9 mouse cellular contexts compared by ENCODE assay signal in genomic region chrX:137015099-137015709, GRCm38 (mm10). TPM values are rescaled to one million over a fixed set of nuclear protein-coding genes. Genes with fewer than 3 reads are reported as not detected.
DNase-seq lines count a peak whose midpoint lies in the region; ATAC-seq and TF ChIP-seq lines count a peak whose summit lies in the region.
"Had no signal": no experiment of that assay in that cellular context is flagged by ENCODE, and none has a peak within 500 bp of the region (broad histone marks: within the 10 kb centered on the region; RNA-seq: fewer than 3 reads in every experiment).

No protein-coding gene starts in this region.

- TF ChIP-seq CTCF in thymus, adult 2 months (IDR thresholded peaks at IDR 0.05; ENCODE audit: borderline replicate concordance, control insufficient read depth, extremely low read depth, insufficient read depth, low read length, poor library complexity), result no peak

- TF ChIP-seq POLR2A in thymus, adult 2 months (IDR thresholded peaks at IDR 0.05; ENCODE audit: control insufficient read depth, extremely low read depth, insufficient read depth, low read length, poor library complexity), result no peak

- H3K36me3 ChIP-seq in thymus, adult 2 months (ENCODE audit: control insufficient read depth, insufficient read depth, low read length), result no peaks in the 10 kb centered on the region
- H3K36me3 ChIP-seq in embryonic facial prominence, embryonic 10.5 days (replicated peaks), result peaks cover 15% of the 10 kb centered on the region
- H3K36me3 ChIP-seq in kidney, embryonic 15.5 days, result peaks cover 8% of the 10 kb centered on the region; the same call in 1 of the 2 replicates
- H3K36me3 ChIP-seq: stomach, embryonic 15.5 days had no signal

- no peaks in the 10 kb centered on the region for H3K9me3 ChIP-seq in embryonic facial prominence, embryonic 10.5 days
- H3K9me3 ChIP-seq in kidney, embryonic 15.5 days (replicated peaks), result no peaks in the 10 kb centered on the region
- H3K9me3 ChIP-seq: stomach, embryonic 15.5 days had no signal

- no peak overlapping the region for H3K4me2 ChIP-seq in kidney, embryonic 15.5 days
- H3K4me2 ChIP-seq: stomach, embryonic 15.5 days had no signal

- no peaks in the 10 kb centered on the region for H3K27me3 ChIP-seq in thymus, adult 2 months (ENCODE audit: control insufficient read depth, insufficient read depth, low read length)
- H3K27me3 ChIP-seq in embryonic facial prominence, embryonic 10.5 days (replicated peaks; ENCODE audit: low read depth, poor library complexity, severe bottlenecking), result no peaks in the 10 kb centered on the region
- no peaks in the 10 kb centered on the region for H3K27me3 ChIP-seq in kidney, embryonic 15.5 days
- H3K27me3 ChIP-seq: stomach, embryonic 15.5 days had no signal

- no peak overlapping the region for H3K9ac ChIP-seq in kidney, embryonic 15.5 days
- H3K9ac ChIP-seq: stomach, embryonic 15.5 days had no signal

- 0 out of 2 replicates have a peak, but pooled peaks have one; percentile 49 for ATAC-seq in kidney, embryonic 15.5 days (replicated peaks; ENCODE audit: low FRiP score)

- no peak overlapping the region for H3K27ac ChIP-seq in thymus, adult 2 months (ENCODE audit: control insufficient read depth, insufficient read depth, low read length)
- no peak overlapping the region for H3K27ac ChIP-seq in embryonic facial prominence, embryonic 10.5 days (replicated peaks)
- H3K27ac ChIP-seq in kidney, embryonic 15.5 days, result no peak overlapping the region
- H3K27ac ChIP-seq: stomach, embryonic 15.5 days had no signal

- DNase-seq in thymus, adult 2 months, result peak; percentile 37
- no peak for DNase-seq in thymus, adult 18-20 months
- DNase-seq in adrenal gland, postnatal 25 days, result peak; percentile 16
- peak; percentile 42 for DNase-seq in embryonic facial prominence, embryonic 10.5 days (ENCODE audit: low spot score)
- peak; percentile 50 for DNase-seq in lung, postnatal 25 days (ENCODE audit: low spot score)
- peak; percentile 45 for DNase-seq in right cerebral cortex, postnatal 14 days
- no peak for DNase-seq in urinary bladder, postnatal 25 days (ENCODE audit: low spot score)

- no peak overlapping the region for H3K4me3 ChIP-seq in thymus, adult 2 months (ENCODE audit: control insufficient read depth, insufficient read depth, low read length)
- no peak overlapping the region for H3K4me3 ChIP-seq in embryonic facial prominence, embryonic 10.5 days
- no peak overlapping the region for H3K4me3 ChIP-seq in kidney, embryonic 15.5 days (replicated peaks)
- H3K4me3 ChIP-seq: stomach, embryonic 15.5 days had no signal

- 51% methylated on average over 6 of the region's 6 CpGs for WGBS in thymus, adult 2 months
- 58% methylated on average over 6 of the region's 6 CpGs for WGBS in embryonic facial prominence, embryonic 10.5 days
- 50% methylated on average over 6 of the region's 6 CpGs for WGBS in kidney, embryonic 15.5 days

- H3K4me1 ChIP-seq in thymus, adult 2 months (replicated peaks; ENCODE audit: control insufficient read depth, insufficient read depth, low read length), result no peaks in the 10 kb centered on the region
- no peaks in the 10 kb centered on the region for H3K4me1 ChIP-seq in embryonic facial prominence, embryonic 10.5 days
- no peaks in the 10 kb centered on the region for H3K4me1 ChIP-seq in kidney, embryonic 15.5 days
- H3K4me1 ChIP-seq: stomach, embryonic 15.5 days had no signal

RNA-seq across cellular contexts. Expression of gene Zcchc18, which starts 22.2 kb away (rescaled TPM):
- 0.41 and 0.65 TPM in 2 replicates for polyA plus RNA-seq in thymus, adult 2 months (2012; rRNA removed)
- total RNA-seq in adrenal gland, postnatal 25 days (2021), result 8.3 and 13.7 TPM in 2 replicates
- polyA plus RNA-seq in embryonic facial prominence, embryonic 10.5 days (2016; fragmentation: Nextera tagmentation; extraction: Ambion mirVana), result 32.5 and 39.2 TPM in 2 replicates
- polyA plus RNA-seq in kidney, embryonic 15.5 days (2015; fragmentation: Nextera tagmentation; extraction: Ambion mirVana), result 23.4 and 27.9 TPM in 2 replicates

RNA-seq across cellular contexts. Expression of gene Slc25a53, which starts 22.9 kb away (rescaled TPM):
- polyA plus RNA-seq in thymus, adult 2 months (2012; rRNA removed), result 7.6 and 8.5 TPM in 2 replicates
- total RNA-seq in adrenal gland, postnatal 25 days (2021), result 13.5 and 13.7 TPM in 2 replicates
- 14.0 and 14.3 TPM in 2 replicates for polyA plus RNA-seq in embryonic facial prominence, embryonic 10.5 days (2016; fragmentation: Nextera tagmentation; extraction: Ambion mirVana)
- 8.6 and 10.6 TPM in 2 replicates for polyA plus RNA-seq in kidney, embryonic 15.5 days (2015; fragmentation: Nextera tagmentation; extraction: Ambion mirVana)

RNA-seq across cellular contexts. Expression of gene Fam199x, which starts 34.2 kb away (rescaled TPM):
- polyA plus RNA-seq in thymus, adult 2 months (2012; rRNA removed), result 0.75 and 0.88 TPM in 2 replicates
- total RNA-seq in adrenal gland, postnatal 25 days (2021), result 6.3 and 7.2 TPM in 2 replicates
- polyA plus RNA-seq in embryonic facial prominence, embryonic 10.5 days (2016; fragmentation: Nextera tagmentation; extraction: Ambion mirVana), result 16.6 and 16.9 TPM in 2 replicates
- 12.0 and 12.6 TPM in 2 replicates for polyA plus RNA-seq in kidney, embryonic 15.5 days (2015; fragmentation: Nextera tagmentation; extraction: Ambion mirVana)

RNA-seq across cellular contexts. Expression of gene Tmsb15b1, which starts 38.5 kb away (rescaled TPM):
- 1.1 and 1.3 TPM in 2 replicates for polyA plus RNA-seq in thymus, adult 2 months (2012; rRNA removed)
- 1.8 and 3.2 TPM in 2 replicates for total RNA-seq in adrenal gland, postnatal 25 days (2021)
- polyA plus RNA-seq in embryonic facial prominence, embryonic 10.5 days (2016; fragmentation: Nextera tagmentation; extraction: Ambion mirVana), result 22.7 and 25.2 TPM in 2 replicates
- 23.3 and 27.1 TPM in 2 replicates for polyA plus RNA-seq in kidney, embryonic 15.5 days (2015; fragmentation: Nextera tagmentation; extraction: Ambion mirVana)

RNA-seq across cellular contexts. Expression of gene Tmsb15l, which starts 38.5 kb away (rescaled TPM):
- 0.93 and 1.3 TPM in 2 replicates for polyA plus RNA-seq in thymus, adult 2 months (2012; rRNA removed)
- total RNA-seq in adrenal gland, postnatal 25 days (2021), result 0.67 and 3.5 TPM in 2 replicates
- polyA plus RNA-seq in embryonic facial prominence, embryonic 10.5 days (2016; fragmentation: Nextera tagmentation; extraction: Ambion mirVana), result 4.7 and 5.7 TPM in 2 replicates
- polyA plus RNA-seq in kidney, embryonic 15.5 days (2015; fragmentation: Nextera tagmentation; extraction: Ambion mirVana), result 1.8 and 2.4 TPM in 2 replicates

Comparison
In these comparisons a context has a peak if more than half of its experiments do, and no peak if none do; other contexts are left out.
1. DNase-seq: peak in thymus, adult 2 months (single experiment), adrenal gland, postnatal 25 days (single experiment), embryonic facial prominence, embryonic 10.5 days (single experiment), lung, postnatal 25 days (single experiment) and right cerebral cortex, postnatal 14 days (single experiment); none in thymus, adult 18-20 months (0 of 2) and urinary bladder, postnatal 25 days (single experiment).
2. RNA of gene Zcchc18, which starts 22.2 kb away (polyA plus RNA-seq): 32.5 to 39.2 TPM in embryonic facial prominence, embryonic 10.5 days and 23.4 to 27.9 TPM in kidney, embryonic 15.5 days; 0.41 to 0.65 TPM in thymus, adult 2 months; every median in the first group is over 10 times any median in the second.